Mouse (Mus musculus) olfactory bulb, adult 2 months (tissue): ENCODE measurements around the gene Xrcc5.

ENCODE experiments used
- CTCF ChIP-seq: fragments of 200-500 bp; IDR thresholded peaks from 2 replicates; pipeline ENCODE4 v1.5.1; 2012; ENCODE audit warnings: low read depth, mild to moderate bottlenecking, low read length, moderate library complexity; ENCODE audit not compliant: insufficient read depth
- POLR2A ChIP-seq: fragments of 200-500 bp; IDR thresholded peaks from 2 replicates; pipeline ENCODE4 v1.6.1; 2012; ENCODE audit warnings: mild to moderate bottlenecking, low read depth, low read length, moderate library complexity; ENCODE audit not compliant: insufficient read depth

- TF ChIP-seq CTCF (no peak), POLR2A (no peak)
Observed at GRCm38 (mm10) chr1:72359462-72359861, 52.2 kb downstream of the Xrcc5 start.
